Mouse (Mus musculus): ENCODE measurements at regions not wholly inside any gene's neighbourhood (a gene's known extent, or its start where the extent isn't known, plus 50 kb on each side); places are given as distances from the start of the nearest gene placed in this dataset.

DNA sequence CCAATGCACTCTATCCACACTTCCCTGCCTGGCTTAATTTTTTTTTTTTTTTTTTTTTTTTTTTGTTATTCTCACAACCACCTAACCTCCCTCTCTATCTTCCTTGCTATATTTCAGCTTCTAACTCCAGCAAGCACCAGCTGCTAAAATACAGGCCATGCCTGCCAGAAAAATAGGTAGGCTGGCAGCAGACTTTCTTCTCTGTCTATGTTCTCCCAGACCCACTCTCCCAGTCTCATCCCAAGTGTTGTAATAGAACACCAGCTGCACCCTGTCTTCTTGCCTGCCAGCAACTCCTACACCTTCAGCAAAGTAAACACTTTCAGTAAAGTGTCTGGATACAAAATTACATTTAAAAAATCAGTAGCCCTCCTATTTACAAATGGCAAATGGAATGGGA, 1041.8 kb downstream of the Pcdh19 start:
- peak; percentile 11 to 49 for DNase-seq (ENCODE audit: low spot score in 2 of 2)

DNA sequence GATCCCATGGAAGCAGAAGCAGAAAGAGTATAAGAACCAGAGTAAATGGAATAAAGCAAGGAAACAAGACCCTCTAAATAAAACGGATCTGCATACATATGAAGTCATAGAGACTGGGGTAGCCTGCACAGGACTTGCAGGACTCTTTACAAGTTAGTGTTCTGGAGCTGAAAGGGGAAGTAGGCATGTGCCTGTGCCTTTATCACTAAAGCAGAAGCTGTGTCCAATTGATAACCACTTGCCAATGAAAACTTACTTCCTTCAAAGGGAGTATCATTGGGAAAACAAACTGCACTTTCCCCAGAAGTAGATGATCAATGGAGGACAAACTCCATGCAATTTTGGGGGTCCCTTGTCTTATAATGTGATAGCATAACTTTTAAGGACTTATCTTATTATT, 1091.9 kb downstream of the Pcdh19 start:
- DNase-seq (ENCODE audit: low spot score in 2 of 2): no peak

GRCm38 (mm10) chrX:132596424-132596823, 1092.4 kb downstream of the Pcdh19 start:
- DNase-seq (ENCODE audit: low spot score in 2 of 2): no peak

DNA sequence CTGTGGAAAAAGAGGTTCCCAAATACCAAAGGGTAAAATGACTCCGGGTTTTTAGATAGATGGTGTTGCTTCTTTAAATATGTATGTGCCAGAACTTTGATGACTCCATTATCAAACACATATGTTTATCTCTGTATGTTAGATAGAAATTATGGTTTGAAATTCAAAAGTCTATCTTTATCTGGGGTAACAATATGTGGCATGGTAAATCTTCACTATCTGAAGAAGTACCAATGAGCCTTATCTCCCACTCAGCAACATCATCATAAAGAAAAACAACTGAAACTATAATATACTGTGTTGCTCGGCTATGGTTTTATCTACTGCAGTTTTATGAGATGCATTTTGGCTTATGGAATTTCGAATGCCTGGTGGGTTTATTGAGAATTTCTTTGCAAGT, 1114.7 kb downstream of the Pcdh19 start:
- DNase-seq (ENCODE audit: low spot score in 2 of 2): no peak
